Mouse (Mus musculus) left cerebral cortex, postnatal 4 days (tissue): Measurements from ENCODE around the gene Zdhhc20. TPM values are rescaled to one million over a fixed set of nuclear protein-coding genes. Genes with fewer than 3 reads are reported as not detected.
"Not testable (repeated sequence)": the region's sequence is repeated elsewhere in the genome, so short reads cannot be mapped to it uniquely, and the experiment has no call there.

Source experiments
- DNase-seq: peaks from one replicate; pipeline ENCODE4 v3.0.0-alpha.2; 2022
- intact Hi-C: fragments of 180-260 bp; cut with DNase I; formaldehyde crosslinking; loops from one replicate; pipeline ENCODE4 v1.15.1; 2025
- total RNA-seq, 2 experiments: library from RNA; stranded (reverse); gene quantifications; 2 replicates each; pipeline ENCODE4 v1.2.3; 2021

Zdhhc20 gene
- total RNA-seq, 2 experiments from 2014 or later: 29.5 to 31.6 TPM

GRCm38 (mm10) chr14:57894346-57894745 is 4.3 kb upstream of the Zdhhc20 start:
- no peak for DNase-seq
- intact Hi-C loops: no loop called here

- DNase-seq: no peak
- intact Hi-C loops: no loop called here
Observed at GRCm38 (mm10) chr14:57892961-57893360, 2.9 kb upstream of the Zdhhc20 start.

- DNase-seq: peak; percentile 26
- intact Hi-C loops: no loop called here
Observed at GRCm38 (mm10) chr14:57889541-57890010, 500 bp downstream of the Zdhhc20 start.

GRCm38 (mm10) chr14:57887171-57887570 is 2.9 kb downstream of the Zdhhc20 start:
- DNase-seq: no peak
- intact Hi-C loops: no loop called here

GRCm38 (mm10) chr14:57886032-57886431 is 4.0 kb downstream of the Zdhhc20 start:
- no peak for DNase-seq
- intact Hi-C loops: no loop called here

GRCm38 (mm10) chr14:57883341-57883740 is 6.7 kb downstream of the Zdhhc20 start:
- no peak for DNase-seq
- intact Hi-C loops: no loop called here

GRCm38 (mm10) chr14:57882720-57883119 is 7.4 kb downstream of the Zdhhc20 start:
- intact Hi-C loops: no loop called here
- DNase-seq: no peak

- intact Hi-C loops: no loop called here
- peak; percentile 7 for DNase-seq
Observed at GRCm38 (mm10) chr14:57881793-57882192, 8.3 kb downstream of the Zdhhc20 start.

GRCm38 (mm10) chr14:57881074-57881473 is 9.0 kb downstream of the Zdhhc20 start:
- DNase-seq: no peak
- intact Hi-C loops: no loop called here

- no peak for DNase-seq
- intact Hi-C loops: no loop called here
Observed at GRCm38 (mm10) chr14:57877921-57878320, 12.2 kb downstream of the Zdhhc20 start.

GRCm38 (mm10) chr14:57866676-57867276 is 23.3 kb downstream of the Zdhhc20 start:
- intact Hi-C loops: no loop called here
- no peak for DNase-seq

GRCm38 (mm10) chr14:57865256-57865655 is 24.8 kb downstream of the Zdhhc20 start:
- intact Hi-C loops: no loop called here
- no peak for DNase-seq

GRCm38 (mm10) chr14:57863129-57863528 is 26.9 kb downstream of the Zdhhc20 start:
- intact Hi-C loops: no loop called here
- no peak for DNase-seq

GRCm38 (mm10) chr14:57861987-57862412 is 28.1 kb downstream of the Zdhhc20 start:
- DNase-seq: no peak
- intact Hi-C loops: no loop called here

- intact Hi-C loops: no loop called here
- no peak for DNase-seq
Observed at GRCm38 (mm10) chr14:57859520-57859919, 30.6 kb downstream of the Zdhhc20 start.

GRCm38 (mm10) chr14:57858601-57859000 is 31.5 kb downstream of the Zdhhc20 start:
- intact Hi-C loops: no loop called here

GRCm38 (mm10) chr14:57856037-57856436 is 34.0 kb downstream of the Zdhhc20 start:
- intact Hi-C loops, DNase-seq: not testable (repeated sequence)

More at GRCm38 (mm10) chr14:57858601-57859000, 31.5 kb downstream of the Zdhhc20 start:
- no peak for DNase-seq

- intact Hi-C loops: no loop called here
- no peak for DNase-seq
Observed at GRCm38 (mm10) chr14:57852961-57853360, 37.1 kb downstream of the Zdhhc20 start.

- intact Hi-C loops: no loop called here
- no peak for DNase-seq
Observed at GRCm38 (mm10) chr14:57850330-57850729, 39.7 kb downstream of the Zdhhc20 start.

GRCm38 (mm10) chr14:57848646-57849045 is 41.4 kb downstream of the Zdhhc20 start:
- intact Hi-C loops: no loop called here
- DNase-seq: no peak

- intact Hi-C loops: not testable (repeated sequence)
Observed at GRCm38 (mm10) chr14:57848061-57848460, 42.0 kb downstream of the Zdhhc20 start.

GRCm38 (mm10) chr14:57844535-57844934 is 45.5 kb downstream of the Zdhhc20 start:
- intact Hi-C loops: no loop called here
- DNase-seq: no peak

More at GRCm38 (mm10) chr14:57848061-57848460, 42.0 kb downstream of the Zdhhc20 start:
- not testable (repeated sequence) for DNase-seq

- intact Hi-C loops: no loop called here
- no peak for DNase-seq
Observed at GRCm38 (mm10) chr14:57835157-57835556, 54.9 kb downstream of the Zdhhc20 start.
